Mouse (Mus musculus) hindbrain, embryonic 13.5 days (tissue): ENCODE data around the gene Trim25. TPM values are rescaled to one million over a fixed set of nuclear protein-coding genes. Genes with fewer than 3 reads are reported as not detected.
"Not testable (repeated sequence)": the region's sequence is repeated elsewhere in the genome, so short reads cannot be mapped to it uniquely, and the experiment has no call there.

Source experiments
- ATAC-seq: fragments of 200-750 bp; cut with Nextera tagmentation; 2 replicates; pipeline ENCODE4 v1.8.0; 2017; ENCODE audit warnings: moderate TSS enrichment; ENCODE audit not compliant: low FRiP score
- H3K27ac ChIP-seq: fragments of 300-500 bp; sonication (generic); 2 replicates; pipeline ENCODE4 v1.5.1; 2015; ENCODE audit warnings: inconsistent platforms, mild to moderate bottlenecking, moderate library complexity
- H3K27me3 ChIP-seq: fragments of 300-500 bp; sonication (generic); 2 replicates; pipeline ENCODE4 v1.6.1; 2015; ENCODE audit warnings: mild to moderate bottlenecking, inconsistent platforms
- H3K36me3 ChIP-seq: fragments of 300-500 bp; sonication (generic); 2 replicates; pipeline ENCODE4 v1.6.1; 2015; ENCODE audit warnings: mild to moderate bottlenecking, inconsistent platforms
- H3K4me1 ChIP-seq: fragments of 300-500 bp; sonication (generic); replicated peaks from 2 replicates; pipeline ENCODE4 v1.6.1; 2015; ENCODE audit warnings: inconsistent platforms
- H3K4me2 ChIP-seq: fragments of 300-500 bp; sonication (generic); 2 replicates; pipeline ENCODE4 v1.6.1; 2015; ENCODE audit warnings: inconsistent platforms, mild to moderate bottlenecking, moderate library complexity
- H3K4me3 ChIP-seq: fragments of 300-500 bp; sonication (generic); 2 replicates; pipeline ENCODE4 v1.5.1; 2015; ENCODE audit warnings: mild to moderate bottlenecking, inconsistent platforms
- H3K9ac ChIP-seq: fragments of 300-500 bp; sonication (generic); 2 replicates; pipeline ENCODE4 v1.6.1; 2015; ENCODE audit warnings: mild to moderate bottlenecking, inconsistent platforms
- H3K9me3 ChIP-seq: fragments of 300-500 bp; sonication (generic); 2 replicates; pipeline ENCODE4 v1.6.1; 2016; ENCODE audit warnings: inconsistent platforms
- WGBS: fragments of 180-500 bp; shearing (Covaris S2); methylation state at CpG from one replicate; pipeline ENCODE4 v1.1.7; 2015; 5-methylcytosine and 5-hydroxymethylcytosine counted together
- polyA plus RNA-seq: library from polyadenylated mRNA; unstranded; fragments of >200 nt; fragmentation: Nextera tagmentation; extraction: Ambion mirVana; gene quantifications from 2 replicates; pipeline ENCODE4 v1.2.1, GENCODE M21; 2015

Gene Trim25
- polyA plus RNA-seq, 1 experiment from 2014 or later: 4.6 TPM

- ATAC-seq: no peak
- H3K4me3 ChIP-seq: no peak overlapping the region
- no peak overlapping the region for H3K4me2 ChIP-seq
- H3K9ac ChIP-seq: no peak overlapping the region
- no peak overlapping the region for H3K27ac ChIP-seq
- no peaks in the 10 kb centered on the region for H3K9me3 ChIP-seq
- 84% methylated on average over 1 of the region's 1 CpGs for WGBS
- peaks cover 14% of the 10 kb centered on the region for H3K36me3 ChIP-seq
- H3K4me1 ChIP-seq: no peaks in the 10 kb centered on the region
- no peaks in the 10 kb centered on the region for H3K27me3 ChIP-seq
Observed at GRCm38 (mm10) chr11:89031189-89031588, 32.0 kb downstream of the Trim25 start.

DNA sequence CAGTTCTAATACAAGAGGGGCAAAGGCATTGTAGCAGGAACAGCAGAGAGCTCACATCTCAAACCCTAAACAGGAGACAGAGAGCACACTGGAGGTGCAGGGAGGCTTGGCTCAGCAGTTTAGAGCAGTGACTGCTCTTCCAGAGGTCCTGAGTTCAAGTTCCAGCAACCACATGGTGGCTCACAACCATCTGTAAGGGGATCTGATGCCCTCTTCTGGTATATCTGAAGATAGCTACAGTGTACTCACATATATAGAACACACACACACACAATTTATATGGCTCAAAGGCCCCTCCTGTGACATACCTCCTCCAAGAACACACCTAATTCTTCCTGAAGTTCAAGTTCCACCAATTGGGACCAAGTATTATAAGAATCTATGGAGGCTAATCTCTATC is 35.4 kb downstream of the Trim25 start:
- Histone ChIP-seq H3K4me1 (no peaks in the 10 kb centered on the region), H3K9me3 (no peaks in the 10 kb centered on the region), H3K9ac (no peak overlapping the region), H3K36me3 (peaks cover 32% of the 10 kb centered on the region), H3K4me3 (no peak overlapping the region), H3K27me3 (no peaks in the 10 kb centered on the region), H3K4me2 (no peak overlapping the region), H3K27ac (no peak overlapping the region)
- ATAC-seq: no peak

DNA sequence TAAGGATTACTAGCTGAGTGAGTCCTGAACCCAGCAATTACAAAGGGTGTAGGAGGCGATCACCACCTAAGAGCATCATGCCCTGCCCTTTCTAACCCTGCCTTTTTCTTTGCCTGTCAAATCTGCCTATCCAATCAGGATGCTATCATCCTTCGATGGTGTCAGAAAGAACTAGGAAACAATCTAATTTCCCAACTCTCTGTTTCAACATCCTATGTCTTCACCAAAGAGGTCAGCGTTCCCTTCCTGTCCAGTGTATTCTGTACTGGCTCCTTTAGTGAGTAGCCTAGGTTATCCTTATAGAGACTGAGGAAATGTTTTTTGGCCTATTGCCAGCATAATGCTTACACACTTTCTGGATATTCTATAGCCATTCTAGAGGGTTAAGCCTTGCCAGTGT is 36.4 kb downstream of the Trim25 start:
- H3K36me3 ChIP-seq: peaks cover 42% of the 10 kb centered on the region
- H3K4me3 ChIP-seq: no peak overlapping the region
- H3K4me2 ChIP-seq: no peak overlapping the region
- WGBS: 85% methylated on average over 3 of the region's 3 CpGs
- H3K4me1 ChIP-seq: no peaks in the 10 kb centered on the region
- no peaks in the 10 kb centered on the region for H3K9me3 ChIP-seq
- no peak overlapping the region for H3K9ac ChIP-seq
- no peak overlapping the region for H3K27ac ChIP-seq
- no peak for ATAC-seq
- no peaks in the 10 kb centered on the region for H3K27me3 ChIP-seq

GRCm38 (mm10) chr11:89038496-89038895 is 39.3 kb downstream of the Trim25 start:
- Histone ChIP-seq H3K27me3 (no peaks in the 10 kb centered on the region), H3K4me2 (no peak overlapping the region), H3K9ac (no peak overlapping the region), H3K4me3 (no peak overlapping the region), H3K4me1 (no peaks in the 10 kb centered on the region), H3K9me3 (no peaks in the 10 kb centered on the region), H3K36me3 (peaks cover 68% of the 10 kb centered on the region), H3K27ac (no peak overlapping the region)
- no peak for ATAC-seq
- WGBS: 95% methylated on average over 6 of the region's 6 CpGs

- H3K27ac ChIP-seq: no peak overlapping the region
- H3K4me2 ChIP-seq: no peak overlapping the region
- ATAC-seq: no peak
- 32% methylated on average over 3 of the region's 3 CpGs for WGBS
- no peaks in the 10 kb centered on the region for H3K4me1 ChIP-seq
- peaks cover 69% of the 10 kb centered on the region for H3K36me3 ChIP-seq
- H3K27me3 ChIP-seq: no peaks in the 10 kb centered on the region
- H3K4me3 ChIP-seq: no peak overlapping the region
- no peaks in the 10 kb centered on the region for H3K9me3 ChIP-seq
- H3K9ac ChIP-seq: no peak overlapping the region
Observed at GRCm38 (mm10) chr11:89039325-89039724, 40.1 kb downstream of the Trim25 start.

DNA sequence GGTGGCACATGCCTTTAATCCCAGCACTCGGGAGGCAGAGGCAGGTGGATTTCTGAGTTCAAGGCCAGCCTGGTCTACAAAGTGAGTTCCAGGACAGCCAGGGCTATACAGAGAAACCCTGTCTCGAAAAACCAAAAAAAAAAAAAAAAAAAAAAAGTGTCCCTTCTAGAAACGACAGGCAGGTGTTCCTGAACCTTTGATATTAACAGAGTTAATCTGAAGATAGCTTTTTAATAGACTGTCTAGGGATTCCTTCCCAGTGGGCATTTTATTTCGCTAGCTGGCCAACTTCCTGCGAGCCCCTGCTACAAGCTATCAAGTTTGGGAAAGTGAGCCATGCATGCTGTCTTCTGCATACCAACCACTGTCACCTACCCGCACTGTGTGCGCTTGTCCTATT is 41.9 kb downstream of the Trim25 start:
- H3K27me3 ChIP-seq: not testable (repeated sequence)
- 96% methylated on average over 6 of the region's 7 CpGs for WGBS

GRCm38 (mm10) chr11:89043046-89043445 is 43.9 kb downstream of the Trim25 start:
- 88% methylated on average over 7 of the region's 7 CpGs for WGBS

More for the DNA sequence above, 41.9 kb downstream of the Trim25 start:
- ATAC-seq, H3K9ac ChIP-seq, H3K9me3 ChIP-seq, H3K4me3 ChIP-seq, H3K4me2 ChIP-seq, H3K4me1 ChIP-seq, H3K27ac ChIP-seq: not testable (repeated sequence)
- peaks cover 79% of the 10 kb centered on the region for H3K36me3 ChIP-seq

DNA sequence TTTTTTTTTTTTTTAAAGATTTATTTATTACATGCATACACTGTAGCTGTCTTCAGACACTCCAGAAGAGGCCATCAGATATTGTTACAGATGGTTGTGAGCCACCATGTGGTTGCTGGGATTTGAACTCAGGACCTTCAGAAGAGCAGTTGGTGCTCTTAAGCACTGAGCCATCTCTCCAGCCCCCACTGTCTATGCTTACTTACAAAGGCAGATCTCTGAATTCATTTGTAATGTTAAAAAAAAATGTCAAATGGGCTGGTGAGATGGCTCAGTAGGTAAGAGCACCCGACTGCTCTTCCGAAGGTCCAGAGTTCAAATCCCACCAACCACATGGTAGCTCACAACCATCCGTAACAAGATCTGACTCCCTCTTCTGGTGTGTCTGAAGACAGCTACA is 46.3 kb downstream of the Trim25 start:
- 99% methylated on average over 3 of the region's 3 CpGs for WGBS
- H3K9me3 ChIP-seq, H3K4me3 ChIP-seq, H3K27ac ChIP-seq, H3K9ac ChIP-seq, ATAC-seq, H3K27me3 ChIP-seq, H3K4me1 ChIP-seq, H3K4me2 ChIP-seq: not testable (repeated sequence)
- H3K36me3 ChIP-seq: peaks cover 87% of the 10 kb centered on the region

More at GRCm38 (mm10) chr11:89043046-89043445, 43.9 kb downstream of the Trim25 start:
- ATAC-seq: no peak
- no peak overlapping the region for H3K4me3 ChIP-seq
- H3K9ac ChIP-seq: no peak overlapping the region
- no peak overlapping the region for H3K27ac ChIP-seq
- H3K36me3 ChIP-seq: peaks cover 85% of the 10 kb centered on the region
- no peaks in the 10 kb centered on the region for H3K9me3 ChIP-seq
- H3K4me2 ChIP-seq: no peak overlapping the region
- H3K4me1 ChIP-seq: no peaks in the 10 kb centered on the region
- H3K27me3 ChIP-seq: no peaks in the 10 kb centered on the region

DNA sequence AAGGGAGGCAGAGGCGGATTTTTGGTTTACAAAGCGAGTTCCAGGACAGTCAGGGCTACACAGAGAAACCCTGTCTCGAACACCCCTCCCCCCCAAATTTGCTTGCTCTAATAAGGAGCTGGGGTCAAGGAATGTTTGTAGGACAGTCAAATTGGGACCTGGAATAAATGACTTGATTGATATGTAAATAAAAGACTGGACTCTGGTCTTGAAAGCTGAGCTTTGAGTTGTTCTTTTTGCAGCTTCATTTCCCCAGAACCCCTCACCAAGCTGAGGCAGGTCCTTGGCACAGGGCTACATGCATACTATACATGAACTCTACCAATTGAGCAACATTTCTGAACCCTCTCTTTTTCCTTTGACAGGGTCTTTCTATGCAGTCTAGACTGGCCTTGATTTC is 46.8 kb downstream of the Trim25 start:
- Histone ChIP-seq H3K27ac (no peak overlapping the region), H3K27me3 (no peaks in the 10 kb centered on the region), H3K4me1 (no peaks in the 10 kb centered on the region), H3K4me2 (no peak overlapping the region), H3K36me3 (peaks cover 88% of the 10 kb centered on the region), H3K9ac (no peak overlapping the region), H3K4me3 (no peak overlapping the region), H3K9me3 (no peaks in the 10 kb centered on the region)
- WGBS: 89% methylated on average over 3 of the region's 3 CpGs
- ATAC-seq: no peak

DNA sequence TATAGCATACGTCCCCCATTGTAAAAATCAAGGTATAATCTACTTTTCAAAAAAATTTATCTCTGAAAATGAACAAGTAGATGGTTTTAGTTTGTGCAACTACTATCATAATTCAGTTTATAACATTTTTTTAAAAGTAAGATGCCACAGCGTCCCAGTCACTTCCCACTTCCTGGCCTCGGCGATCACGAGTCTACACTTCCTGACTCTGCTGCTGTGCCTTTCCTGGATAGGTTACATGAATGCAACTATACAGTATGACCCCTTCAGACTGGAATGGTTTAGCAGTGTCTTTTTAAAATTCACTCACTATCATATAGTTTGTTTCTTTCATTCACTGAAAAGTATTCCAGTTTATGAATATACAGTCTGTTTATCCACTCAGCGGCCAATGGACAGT is 52.6 kb downstream of the Trim25 start:
- ATAC-seq: no peak
- H3K9me3 ChIP-seq: no peaks in the 10 kb centered on the region
- H3K9ac ChIP-seq: no peak overlapping the region
- no peak overlapping the region for H3K4me2 ChIP-seq
- H3K4me1 ChIP-seq: 0 out of 2 replicates have a peak, but pooled peaks cover 6% of the 10 kb centered on the region
- WGBS: 93% methylated on average over 6 of the region's 6 CpGs
- no peak overlapping the region for H3K4me3 ChIP-seq
- no peaks in the 10 kb centered on the region for H3K27me3 ChIP-seq
- H3K27ac ChIP-seq: no peak overlapping the region
- H3K36me3 ChIP-seq: peaks cover 66% of the 10 kb centered on the region

GRCm38 (mm10) chr11:89055931-89056690 is 56.9 kb downstream of the Trim25 start:
- Histone ChIP-seq H3K27ac (no peak overlapping the region), H3K36me3 (peaks cover 29% of the 10 kb centered on the region), H3K4me3 (no peak overlapping the region), H3K4me2 (no peak overlapping the region), H3K9me3 (no peaks in the 10 kb centered on the region), H3K27me3 (no peaks in the 10 kb centered on the region), H3K4me1 (peaks cover 32% of the 10 kb centered on the region), H3K9ac (no peak overlapping the region)
- WGBS: 86% methylated on average over 13 of the region's 13 CpGs
- ATAC-seq: no peak

- no peaks in the 10 kb centered on the region for H3K9me3 ChIP-seq
- WGBS: 75% methylated on average over 11 of the region's 11 CpGs
- no peaks in the 10 kb centered on the region for H3K27me3 ChIP-seq
- H3K4me2 ChIP-seq: peak overlapping the region; percentile 79
- H3K27ac ChIP-seq: no peak overlapping the region
- H3K36me3 ChIP-seq: peaks cover 12% of the 10 kb centered on the region
- H3K4me1 ChIP-seq: peaks cover 32% of the 10 kb centered on the region
- peak overlapping the region; percentile 87 for H3K9ac ChIP-seq
- peak overlapping the region; percentile 84 for H3K4me3 ChIP-seq
- ATAC-seq: no peak
Observed at GRCm38 (mm10) chr11:89058515-89059270, 59.5 kb downstream of the Trim25 start.
